Mouse (Mus musculus) left cerebral cortex, adult 9 months (tissue): Measurements from ENCODE around the gene Med25.

Experiments
- DNase-seq, 2 experiments: peaks; one replicate each; pipeline ENCODE4 v3.0.0; 2022; ENCODE audit warnings: low spot score in 2 of 2

Gene Med25

GRCm38 (mm10) chr7:44848561-44849415 lies 43.7 kb downstream of the Med25 start, which contains the start of the genes Akt1s1 and Tbc1d17:
Gene Akt1s1, plus strand, starts transcription at chr7:44848991.
Gene Tbc1d17, minus strand, starts transcription at chr7:44849079.
- peak; percentile 100 for DNase-seq

GRCm38 (mm10) chr7:44847772-44848171 lies 44.7 kb downstream of the Med25 start:
- no peak for DNase-seq

- DNase-seq: no peak
Measured at GRCm38 (mm10) chr7:44846804-44847203, 45.7 kb downstream of the Med25 start.

GRCm38 (mm10) chr7:44845006-44845405 lies 47.5 kb downstream of the Med25 start:
- DNase-seq: no peak

- no peak for DNase-seq
Measured at GRCm38 (mm10) chr7:44841825-44842463, 50.6 kb downstream of the Med25 start.

GRCm38 (mm10) chr7:44840426-44840825 lies 52.1 kb downstream of the Med25 start:
- DNase-seq: no peak

- DNase-seq: no peak
Measured at GRCm38 (mm10) chr7:44839491-44840191, 52.9 kb downstream of the Med25 start.

- no peak for DNase-seq
Measured at GRCm38 (mm10) chr7:44839171-44839490, 53.4 kb downstream of the Med25 start.

GRCm38 (mm10) chr7:44838073-44838472 lies 54.4 kb downstream of the Med25 start:
- DNase-seq: no peak

GRCm38 (mm10) chr7:44836423-44837053 lies 56.0 kb downstream of the Med25 start:
- DNase-seq: no peak

- DNase-seq: no peak
Measured at GRCm38 (mm10) chr7:44836016-44836404, 56.5 kb downstream of the Med25 start.

- DNase-seq: no peak
Measured at GRCm38 (mm10) chr7:44835373-44836015, 57.0 kb downstream of the Med25 start.

GRCm38 (mm10) chr7:44832763-44833162 lies 59.7 kb downstream of the Med25 start:
- DNase-seq: no peak

- no peak for DNase-seq
Measured at GRCm38 (mm10) chr7:44828706-44829105, 63.8 kb downstream of the Med25 start.

GRCm38 (mm10) chr7:44826771-44827170 lies 65.7 kb downstream of the Med25 start:
- no peak for DNase-seq
